Mouse (Mus musculus) midbrain, embryonic 10.5 days (tissue): ENCODE measurements at regions not wholly inside any gene's neighbourhood (a gene's known extent, or its start where the extent isn't known, plus 50 kb on each side); places are given as distances from the start of the nearest gene placed in this dataset. TPM values are rescaled to one million over a fixed set of nuclear protein-coding genes. Genes with fewer than 3 reads are reported as not detected.

Source experiments
- DNase-seq: peaks from one replicate; pipeline ENCODE4 v3.0.0-alpha.2; 2017; ENCODE audit warnings: low spot score
- H3K27ac ChIP-seq: fragments of 300-500 bp; sonication (generic); replicated peaks from 2 replicates; pipeline ENCODE4 v1.5.1; 2016; ENCODE audit warnings: mild to moderate bottlenecking
- H3K27me3 ChIP-seq: fragments of 300-500 bp; sonication (generic); 2 replicates; pipeline ENCODE4 v1.6.1; 2016; ENCODE audit warnings: low read depth, mild to moderate bottlenecking; ENCODE audit not compliant: poor library complexity, severe bottlenecking
- H3K36me3 ChIP-seq: fragments of 300-500 bp; sonication (generic); 2 replicates; pipeline ENCODE4 v1.6.1; 2016; ENCODE audit warnings: mild to moderate bottlenecking, moderate library complexity
- H3K4me1 ChIP-seq: fragments of 300-500 bp; sonication (generic); 2 replicates; pipeline ENCODE4 v1.6.1; 2016
- H3K4me3 ChIP-seq: fragments of 300-500 bp; sonication (generic); 2 replicates; pipeline ENCODE4 v1.5.1; 2016; ENCODE audit warnings: mild to moderate bottlenecking, moderate library complexity
- H3K9me3 ChIP-seq: fragments of 300-500 bp; sonication (generic); replicated peaks from 2 replicates; pipeline ENCODE4 v1.6.1; 2016; ENCODE audit warnings: mild to moderate bottlenecking
- WGBS: fragments of 180-500 bp; shearing (Covaris S2); methylation state at CpG from one replicate; pipeline ENCODE4 v1.1.7; 2016; 5-methylcytosine and 5-hydroxymethylcytosine counted together
- microRNA-seq: library from miRNA; unstranded; fragments of <30 nt; microRNA quantifications from one replicate; pipeline ENCODE4, GENCODE M21; 2017

- no peak overlapping the region for H3K4me3 ChIP-seq
- no peaks in the 10 kb centered on the region for H3K4me1 ChIP-seq
- DNase-seq: no peak
- peaks cover 4% of the 10 kb centered on the region; the same call in 1 of the 2 replicates for H3K9me3 ChIP-seq
- no peak overlapping the region for H3K27ac ChIP-seq
- no peaks in the 10 kb centered on the region for H3K36me3 ChIP-seq
- 90% methylated on average over 3 of the region's 3 CpGs for WGBS
- no peaks in the 10 kb centered on the region for H3K27me3 ChIP-seq
Measured at GRCm38 (mm10) chr3:34909350-34909749, 259.1 kb downstream of the Sox2 start.

- Histone ChIP-seq H3K27ac (peak overlapping the region; percentile 42; the same call in 1 of the 2 replicates), H3K36me3 (no peaks in the 10 kb centered on the region), H3K9me3 (no peaks in the 10 kb centered on the region), H3K4me3 (no peak overlapping the region), H3K27me3 (no peaks in the 10 kb centered on the region), H3K4me1 (peaks cover 9% of the 10 kb centered on the region)
- WGBS: 71% methylated on average over 6 of the region's 6 CpGs
- DNase-seq: no peak
Measured at GRCm38 (mm10) chr3:34918326-34918932, 268.2 kb downstream of the Sox2 start.

GRCm38 (mm10) chr3:34920497-34920896 lies 270.3 kb downstream of the Sox2 start:
- Histone ChIP-seq H3K9me3 (no peaks in the 10 kb centered on the region), H3K4me1 (peaks cover 9% of the 10 kb centered on the region), H3K36me3 (no peaks in the 10 kb centered on the region), H3K27me3 (no peaks in the 10 kb centered on the region), H3K27ac (no peak overlapping the region), H3K4me3 (no peak overlapping the region)
- 83% methylated on average over 5 of the region's 5 CpGs for WGBS
- DNase-seq: no peak

DNA sequence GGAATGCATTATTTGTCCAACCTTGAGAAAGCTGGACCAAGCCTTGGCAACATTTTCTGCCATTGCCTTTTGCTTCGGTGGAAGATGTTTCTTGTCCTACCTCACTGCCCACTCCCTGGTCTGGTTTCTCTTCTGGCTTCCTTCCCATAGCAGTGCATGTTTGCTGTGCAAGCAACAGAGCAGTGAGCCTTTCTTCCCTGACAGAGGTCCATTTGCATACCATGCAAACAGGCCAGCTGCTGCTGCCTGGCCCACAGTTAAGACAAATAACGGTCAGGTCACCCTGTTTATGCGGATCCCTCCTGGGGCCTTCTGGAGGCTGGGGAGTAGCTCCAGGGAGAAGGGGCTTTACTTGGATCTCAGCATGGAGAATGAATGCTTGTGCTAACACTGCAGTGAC lies 299.7 kb downstream of the Sox2 start:
- Histone ChIP-seq H3K4me1 (peaks cover 15% of the 10 kb centered on the region), H3K27ac (peak overlapping the region; percentile 81), H3K9me3 (no peaks in the 10 kb centered on the region), H3K27me3 (no peaks in the 10 kb centered on the region), H3K36me3 (no peaks in the 10 kb centered on the region), H3K4me3 (no peak overlapping the region)
- peak; percentile 35 for DNase-seq
- WGBS: 40% methylated on average over 3 of the region's 3 CpGs

DNA sequence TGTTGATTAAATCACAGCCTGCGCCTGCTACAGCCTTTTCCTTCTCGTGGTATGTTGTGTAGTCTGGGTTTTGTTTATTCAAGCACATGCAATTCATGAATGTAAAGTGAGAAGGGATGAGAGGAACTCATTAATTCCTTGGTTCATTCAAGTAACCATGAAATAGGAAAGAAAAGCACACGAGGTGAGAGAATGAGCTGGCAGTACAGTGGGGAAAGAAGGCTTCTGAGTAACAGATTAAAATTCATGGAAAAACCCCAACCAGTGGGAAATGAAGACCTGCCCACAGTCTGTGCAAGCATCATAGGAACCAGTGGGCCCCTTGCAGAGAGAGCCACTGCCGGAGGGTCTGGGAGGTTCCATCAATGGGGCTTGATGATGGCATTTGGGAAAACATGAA lies 306.0 kb downstream of the Sox2 start:
- Histone ChIP-seq H3K4me1 (peaks cover 18% of the 10 kb centered on the region; the same call in 1 of the 2 replicates), H3K27ac (peak overlapping the region; percentile 43; the same call in 1 of the 2 replicates), H3K27me3 (no peaks in the 10 kb centered on the region), H3K9me3 (no peaks in the 10 kb centered on the region), H3K4me3 (no peak overlapping the region), H3K36me3 (no peaks in the 10 kb centered on the region)
- no peak for DNase-seq
- WGBS: 80% methylated on average over 4 of the region's 4 CpGs

- no peaks in the 10 kb centered on the region for H3K27me3 ChIP-seq
- no peak overlapping the region for H3K27ac ChIP-seq
- 79% methylated on average over 19 of the region's 19 CpGs for WGBS
- H3K9me3 ChIP-seq: no peaks in the 10 kb centered on the region
- no peaks in the 10 kb centered on the region for H3K36me3 ChIP-seq
- peaks cover 29% of the 10 kb centered on the region for H3K4me1 ChIP-seq
- DNase-seq: peak; percentile 37
- no peak overlapping the region for H3K4me3 ChIP-seq
Measured at GRCm38 (mm10) chr3:34959044-34959521, 308.9 kb downstream of the Sox2 start.

GRCm38 (mm10) chr3:34966442-34966841 lies 316.2 kb downstream of the Sox2 start:
- DNase-seq: peak; percentile 69
- Histone ChIP-seq H3K36me3 (no peaks in the 10 kb centered on the region), H3K4me3 (peak overlapping the region; percentile 15; the same call in 1 of the 2 replicates), H3K9me3 (no peaks in the 10 kb centered on the region), H3K27me3 (no peaks in the 10 kb centered on the region), H3K27ac (peak overlapping the region; percentile 83), H3K4me1 (peaks cover 44% of the 10 kb centered on the region)
- WGBS: 24% methylated on average over 6 of the region's 6 CpGs

- no peaks in the 10 kb centered on the region for H3K27me3 ChIP-seq
- peaks cover 35% of the 10 kb centered on the region for H3K4me1 ChIP-seq
- no peaks in the 10 kb centered on the region for H3K36me3 ChIP-seq
- DNase-seq: no peak
- H3K9me3 ChIP-seq: no peaks in the 10 kb centered on the region
- no peak overlapping the region for H3K27ac ChIP-seq
- no peak overlapping the region for H3K4me3 ChIP-seq
- WGBS: 87% methylated on average over 2 of the region's 2 CpGs
Measured at GRCm38 (mm10) chr3:34967911-34968310, 317.7 kb downstream of the Sox2 start.

DNA sequence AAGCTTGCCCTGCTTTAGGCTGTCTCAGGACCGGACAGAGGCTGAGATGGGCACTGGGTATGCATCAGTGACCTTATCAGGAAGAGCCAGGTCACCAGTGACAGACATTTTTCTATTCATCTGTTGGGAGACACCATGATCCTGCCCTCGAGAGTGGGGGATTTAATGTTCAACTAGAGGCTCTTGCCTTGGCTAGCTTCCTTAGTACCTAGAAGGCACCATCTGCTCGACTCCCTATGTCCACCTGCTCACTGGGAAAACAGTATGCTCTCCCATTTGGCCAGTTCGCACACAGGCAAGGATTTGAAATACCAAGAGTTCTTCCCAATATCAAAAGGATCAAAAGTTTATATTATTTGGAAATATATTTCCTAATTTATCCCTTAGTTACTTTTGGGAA lies 321.3 kb downstream of the Sox2 start:
- no peak for DNase-seq
- H3K9me3 ChIP-seq: no peaks in the 10 kb centered on the region
- no peaks in the 10 kb centered on the region for H3K27me3 ChIP-seq
- H3K4me1 ChIP-seq: peaks cover 11% of the 10 kb centered on the region
- no peak overlapping the region for H3K4me3 ChIP-seq
- H3K36me3 ChIP-seq: no peaks in the 10 kb centered on the region
- H3K27ac ChIP-seq: no peak overlapping the region
- 87% methylated on average over 4 of the region's 4 CpGs for WGBS

DNA sequence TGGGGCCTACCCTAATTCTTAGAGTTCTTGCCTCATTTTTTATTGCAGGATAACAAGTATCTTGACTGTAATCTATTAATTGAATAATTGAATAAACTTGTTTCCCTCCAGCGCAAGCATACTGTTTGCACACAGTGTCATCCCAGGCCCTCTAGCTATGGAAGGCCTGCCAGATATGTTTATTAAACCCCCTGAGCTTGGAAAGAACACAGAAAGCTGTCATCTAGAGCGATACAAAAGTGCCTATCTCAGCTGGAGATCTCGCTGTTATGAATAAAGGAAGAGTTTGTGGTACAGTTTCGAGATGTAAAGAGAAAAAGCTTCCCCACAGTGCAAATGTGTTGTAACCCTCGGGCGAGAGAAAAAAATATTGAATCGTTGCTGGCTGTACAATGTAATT lies 324.2 kb downstream of the Sox2 start:
- 87% methylated on average over 7 of the region's 7 CpGs for WGBS
- DNase-seq: no peak
- H3K4me1 ChIP-seq: no peaks in the 10 kb centered on the region

More for the DNA sequence above, 324.2 kb downstream of the Sox2 start:
- Histone ChIP-seq H3K36me3 (no peaks in the 10 kb centered on the region), H3K4me3 (no peak overlapping the region), H3K27me3 (no peaks in the 10 kb centered on the region), H3K9me3 (no peaks in the 10 kb centered on the region), H3K27ac (no peak overlapping the region)

Small RNA genes in the stretch of these regions (microRNA-seq; reads per million reads assigned to microRNA genes)
- gene Mir6378: not detected
